Mouse (Mus musculus) spleen, adult 18-20 months (tissue): Measurements from ENCODE around the gene Rbx1.

ENCODE experiments used
- DNase-seq, 2 experiments: peaks; one replicate each; pipeline ENCODE4 v3.0.0; 2022; ENCODE audit warnings: mixed read lengths in 2 of 2

Rbx1 gene

DNA sequence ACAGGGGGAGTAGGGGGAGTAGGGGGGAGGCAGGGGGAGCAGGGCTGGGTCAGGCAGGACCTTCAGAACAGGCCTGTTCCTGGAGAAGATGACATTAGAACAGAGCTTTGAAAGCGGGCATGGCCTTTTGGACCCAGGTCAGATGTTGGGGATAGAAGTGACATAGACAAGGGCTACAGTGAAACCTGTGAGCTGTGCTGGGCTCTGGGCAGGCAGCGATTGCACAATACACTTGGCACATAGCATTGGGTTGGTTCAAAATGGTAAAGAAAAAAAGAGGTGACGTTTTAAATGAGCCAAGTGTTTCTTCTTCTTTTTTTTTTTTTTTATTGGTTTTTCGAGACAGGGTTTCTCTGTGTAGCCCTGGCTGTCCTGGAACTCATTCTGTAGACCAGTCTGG is 19.4 kb downstream of the Rbx1 start:
- DNase-seq, result no peak

DNA sequence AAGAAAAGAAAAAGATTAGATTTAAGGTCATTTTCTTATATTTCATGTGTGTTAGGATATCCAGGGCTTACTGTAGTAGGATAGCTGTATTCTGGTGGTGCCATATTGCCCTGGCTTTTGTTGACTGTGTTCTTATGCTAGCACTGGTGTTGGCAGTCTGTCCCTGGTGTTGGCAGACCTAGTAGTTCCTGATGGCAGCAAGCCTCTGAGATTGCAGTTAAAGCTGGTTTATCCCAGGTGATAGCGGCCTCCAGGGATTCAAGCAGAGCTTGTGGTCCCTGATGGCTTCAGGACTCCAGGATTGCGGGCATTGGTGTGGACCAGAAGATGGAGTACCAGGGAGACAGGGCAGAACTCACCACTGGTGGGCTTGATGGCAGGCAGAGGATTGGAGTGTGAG is 37.4 kb downstream of the Rbx1 start:
- DNase-seq, result no peak

GRCm38 (mm10) chr15:81503995-81504394 is 37.9 kb downstream of the Rbx1 start:
- no peak for DNase-seq

- peak; percentile 43 to 68 for DNase-seq
Observed at GRCm38 (mm10) chr15:81507201-81507600, 41.1 kb downstream of the Rbx1 start.

- no peak for DNase-seq
Observed at GRCm38 (mm10) chr15:81510621-81511020, 44.5 kb downstream of the Rbx1 start.

DNA sequence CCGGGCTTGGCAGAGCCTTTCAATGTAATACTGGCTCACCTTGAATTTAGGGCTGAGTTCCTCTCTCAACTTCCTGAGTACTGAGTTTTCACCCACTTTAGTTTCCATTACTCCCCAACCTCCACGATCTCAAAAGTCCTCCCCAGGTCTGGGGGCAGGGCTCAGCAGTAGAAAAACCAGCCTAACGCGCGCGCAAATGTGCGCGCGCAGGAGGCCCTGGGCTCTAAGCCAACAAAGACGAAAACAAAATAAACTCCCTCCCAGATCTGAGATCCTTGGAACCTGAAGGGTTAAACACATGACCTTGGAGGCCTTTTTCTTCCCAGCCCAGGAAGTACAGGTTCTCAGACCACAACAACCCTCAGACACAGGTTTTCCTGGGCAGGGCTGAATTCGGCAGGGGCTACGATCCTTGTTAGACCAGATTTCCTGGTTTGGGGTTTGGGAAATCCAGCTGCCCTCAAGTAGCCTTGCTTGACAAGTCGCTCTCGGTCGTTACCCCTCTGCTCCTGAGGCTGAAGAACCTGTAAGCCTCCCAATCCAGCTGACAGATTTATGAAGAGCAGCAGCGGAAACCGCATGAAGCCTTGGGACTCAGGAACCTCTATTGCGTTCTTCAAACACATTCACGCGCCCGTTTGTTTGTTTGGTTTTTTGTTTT is 45.6 kb downstream of the Rbx1 start:
- peak; percentile 41 to 47 for DNase-seq

- peak; percentile 90 to 93 for DNase-seq
Observed at GRCm38 (mm10) chr15:81514111-81514971, 48.2 kb downstream of the Rbx1 start.

DNA sequence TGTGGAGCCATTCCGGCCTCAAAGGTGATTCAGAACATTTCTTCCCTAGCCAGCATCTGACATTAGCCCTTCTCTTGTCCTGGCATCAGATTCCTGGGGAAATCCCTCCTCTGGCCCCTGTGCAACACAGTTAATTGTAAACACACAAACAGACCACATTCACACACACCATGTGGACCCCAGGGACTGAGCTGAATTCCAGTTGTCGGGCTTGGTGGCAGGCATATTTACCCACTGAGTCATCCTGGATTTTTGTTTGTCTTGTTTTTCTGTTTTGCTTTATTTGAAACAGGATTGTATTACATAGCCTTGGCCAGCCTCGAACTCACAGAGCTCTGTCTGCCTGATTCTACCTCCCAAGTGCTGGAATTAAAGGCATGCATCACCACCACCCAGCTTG is 49.1 kb downstream of the Rbx1 start:
- DNase-seq, result no peak

DNA sequence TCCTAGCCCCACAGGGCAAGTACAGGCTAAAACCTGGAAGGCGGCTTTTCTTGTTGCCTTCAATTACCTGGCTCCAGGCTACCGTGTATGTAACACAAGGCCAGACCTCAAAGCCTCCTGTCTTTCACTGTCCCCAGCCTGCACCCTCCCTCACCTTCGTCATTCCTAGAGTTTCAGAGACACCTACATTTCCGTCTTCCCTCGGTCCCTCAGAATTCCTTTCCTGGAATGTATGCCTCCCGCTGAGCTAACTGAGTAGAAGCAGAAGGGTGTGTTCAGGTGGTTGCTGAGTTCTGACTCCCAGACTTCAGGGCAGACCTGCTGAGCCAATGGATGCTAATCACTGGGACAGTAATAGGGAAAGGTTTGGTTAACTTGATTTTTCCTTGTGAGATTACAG is 51.9 kb downstream of the Rbx1 start:
- DNase-seq, result no peak

DNA sequence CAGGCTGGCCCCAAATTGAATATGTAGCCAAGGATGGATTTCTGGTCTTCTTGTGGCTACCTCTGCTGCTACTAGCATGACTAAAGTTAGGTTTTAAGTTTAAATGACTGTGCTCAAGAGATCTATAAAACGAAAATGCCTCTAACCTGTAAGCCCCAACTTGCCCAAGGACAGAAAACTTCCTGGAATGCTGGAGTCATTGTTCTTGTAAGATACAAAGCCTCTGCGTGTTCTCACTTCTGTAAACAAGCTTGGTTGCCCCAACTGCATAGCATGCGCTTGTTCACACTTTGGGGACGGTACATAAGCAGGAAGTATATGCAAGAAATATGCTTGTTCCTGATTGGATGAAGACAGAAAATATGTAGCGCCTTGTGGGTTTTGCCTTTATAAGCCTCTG is 52.7 kb downstream of the Rbx1 start:
- DNase-seq, result no peak

GRCm38 (mm10) chr15:81522036-81522751 is 56.1 kb downstream of the Rbx1 start:
- peak; percentile 74 to 80 for DNase-seq

GRCm38 (mm10) chr15:81522761-81523168 is 56.7 kb downstream of the Rbx1 start:
- DNase-seq, result no peak

- peak; percentile 98 to 99 for DNase-seq
Observed at GRCm38 (mm10) chr15:81523169-81523871, 57.2 kb downstream of the Rbx1 start.

GRCm38 (mm10) chr15:81523901-81524300 is 57.8 kb downstream of the Rbx1 start:
- DNase-seq, result no peak
